Mouse (Mus musculus): ENCODE results near the gene Fbxo24. TPM values are rescaled to one million over a fixed set of nuclear protein-coding genes. Genes with fewer than 3 reads are reported as not detected.

Gene Fbxo24
- 0.29 TPM for polyA plus RNA-seq (2012; fragmentation: generic; extraction: Trizol)
- long read RNA-seq, experiment 1, result 0 reads
- long read RNA-seq, experiment 2, result 0 reads

- Histone ChIP-seq H3ac (ENCODE audit: control insufficient read depth, insufficient read length, low read depth) (peak within 1 kb of the TSS; percentile 67), H3K79me2 (ENCODE audit: control insufficient read depth, insufficient read depth) (peaks cover 47% of the 10 kb centered on the region), H3K79me3 (ENCODE audit: low read depth) (peaks cover 34% of the 10 kb centered on the region), H3K27me3 (ENCODE audit: control insufficient read depth, insufficient read depth, insufficient read length) (no peaks in the 10 kb centered on the region), H3K36me3 (ENCODE audit: control insufficient read depth, insufficient read depth) (peaks cover 14% of the 10 kb centered on the region), H3K4me3 (ENCODE audit: insufficient read depth, poor library complexity, severe bottlenecking) (peak within 1 kb of the TSS; percentile 96)
- TF ChIP-seq FOSL1 (IDR thresholded peaks at IDR 0.05; ENCODE audit: insufficient read depth, low read length, poor library complexity, severe bottlenecking), result no peak
- TF ChIP-seq MYOD1 (IDR thresholded peaks at IDR 0.05; ENCODE audit: control insufficient read depth, insufficient read length, low read depth), result peak; percentile 10
Measured at GRCm38 (mm10) chr5:137628498-137629305, at the start of gene Fbxo24, which contains the start of the genes Lrch4 and Gm20605. Gene Fbxo24 (minus strand): TSS chr5:137629002. Gene Lrch4 (plus strand): TSS chr5:137629121. Gene Gm20605 (plus strand): TSS chr5:137629175.

- TF ChIP-seq MYOG (IDR thresholded peaks at IDR 0.05; ENCODE audit: control insufficient read depth, extremely low read depth, insufficient read length) (no peak), CTCF (IDR thresholded peaks at IDR 0.05; ENCODE audit: control insufficient read depth, insufficient read depth, insufficient read length) (no peak), FOSL1 (IDR thresholded peaks at IDR 0.05; ENCODE audit: insufficient read depth, low read length, poor library complexity, severe bottlenecking) (no peak), CEBPB (IDR thresholded peaks at IDR 0.05; ENCODE audit: low read depth) (no peak), MAX (IDR thresholded peaks at IDR 0.05) (no peak), USF1 (IDR thresholded peaks at IDR 0.05; ENCODE audit: low read depth) (no peak), MYOD1 (IDR thresholded peaks at IDR 0.05; ENCODE audit: control insufficient read depth, insufficient read length, low read depth) (no peak)
- Histone ChIP-seq H3K36me3 (ENCODE audit: control insufficient read depth, insufficient read depth) (no peaks in the 10 kb centered on the region), H3K4me3 (ENCODE audit: insufficient read depth, poor library complexity, severe bottlenecking) (no peak overlapping the region), H3K79me2 (ENCODE audit: control insufficient read depth, insufficient read depth) (peaks cover 26% of the 10 kb centered on the region), H3K79me3 (ENCODE audit: low read depth) (peaks cover 4% of the 10 kb centered on the region), H3K27me3 (ENCODE audit: control insufficient read depth, insufficient read depth, insufficient read length) (no peaks in the 10 kb centered on the region), H3ac (ENCODE audit: control insufficient read depth, insufficient read length, low read depth) (no peak overlapping the region)
Measured at GRCm38 (mm10) chr5:137677859-137678258, 49.1 kb upstream of the Fbxo24 start.

GRCm38 (mm10) chr5:137674786-137675185 lies 46.0 kb upstream of the Fbxo24 start:
- TF ChIP-seq CEBPB (IDR thresholded peaks at IDR 0.05; ENCODE audit: low read depth) (no peak), CTCF (IDR thresholded peaks at IDR 0.05; ENCODE audit: control insufficient read depth, insufficient read depth, insufficient read length) (no peak), FOSL1 (IDR thresholded peaks at IDR 0.05; ENCODE audit: insufficient read depth, low read length, poor library complexity, severe bottlenecking) (no peak), USF1 (IDR thresholded peaks at IDR 0.05; ENCODE audit: low read depth) (no peak), MYOD1 (IDR thresholded peaks at IDR 0.05; ENCODE audit: control insufficient read depth, insufficient read length, low read depth) (no peak), MYOG (IDR thresholded peaks at IDR 0.05; ENCODE audit: control insufficient read depth, extremely low read depth, insufficient read length) (no peak), MAX (IDR thresholded peaks at IDR 0.05) (no peak)
- no peaks in the 10 kb centered on the region for H3K27me3 ChIP-seq (ENCODE audit: control insufficient read depth, insufficient read depth, insufficient read length)
- peaks cover 19% of the 10 kb centered on the region for H3K79me2 ChIP-seq (ENCODE audit: control insufficient read depth, insufficient read depth)
- H3K79me3 ChIP-seq (ENCODE audit: low read depth), result peaks cover 4% of the 10 kb centered on the region
- no peak overlapping the region for H3ac ChIP-seq (ENCODE audit: control insufficient read depth, insufficient read length, low read depth)
- no peak overlapping the region for H3K4me3 ChIP-seq (ENCODE audit: insufficient read depth, poor library complexity, severe bottlenecking)
- H3K36me3 ChIP-seq (ENCODE audit: control insufficient read depth, insufficient read depth), result no peaks in the 10 kb centered on the region

- no peaks in the 10 kb centered on the region for H3K36me3 ChIP-seq (ENCODE audit: control insufficient read depth, insufficient read depth)
- TF ChIP-seq CTCF (IDR thresholded peaks at IDR 0.05; ENCODE audit: control insufficient read depth, insufficient read depth, insufficient read length) (no peak), MYOD1 (IDR thresholded peaks at IDR 0.05; ENCODE audit: control insufficient read depth, insufficient read length, low read depth) (no peak), MAX (IDR thresholded peaks at IDR 0.05) (no peak), CEBPB (IDR thresholded peaks at IDR 0.05; ENCODE audit: low read depth) (no peak), FOSL1 (IDR thresholded peaks at IDR 0.05; ENCODE audit: insufficient read depth, low read length, poor library complexity, severe bottlenecking) (no peak), MYOG (IDR thresholded peaks at IDR 0.05; ENCODE audit: control insufficient read depth, extremely low read depth, insufficient read length) (no peak), USF1 (IDR thresholded peaks at IDR 0.05; ENCODE audit: low read depth) (no peak)
- no peak overlapping the region for H3ac ChIP-seq (ENCODE audit: control insufficient read depth, insufficient read length, low read depth)
- no peak overlapping the region for H3K4me3 ChIP-seq (ENCODE audit: insufficient read depth, poor library complexity, severe bottlenecking)
- H3K27me3 ChIP-seq (ENCODE audit: control insufficient read depth, insufficient read depth, insufficient read length), result no peaks in the 10 kb centered on the region
- H3K79me3 ChIP-seq (ENCODE audit: low read depth), result peaks cover 8% of the 10 kb centered on the region
- peaks cover 23% of the 10 kb centered on the region for H3K79me2 ChIP-seq (ENCODE audit: control insufficient read depth, insufficient read depth)
Measured at GRCm38 (mm10) chr5:137673015-137673414, 44.2 kb upstream of the Fbxo24 start.

- no peak overlapping the region for H3ac ChIP-seq (ENCODE audit: control insufficient read depth, insufficient read length, low read depth)
- H3K36me3 ChIP-seq (ENCODE audit: control insufficient read depth, insufficient read depth), result no peaks in the 10 kb centered on the region
- TF ChIP-seq CTCF (IDR thresholded peaks at IDR 0.05; ENCODE audit: control insufficient read depth, insufficient read depth, insufficient read length), result no peak
- no peak for TF ChIP-seq MAX (IDR thresholded peaks at IDR 0.05)
- no peak for TF ChIP-seq USF1 (IDR thresholded peaks at IDR 0.05; ENCODE audit: low read depth)
- no peak for TF ChIP-seq CEBPB (IDR thresholded peaks at IDR 0.05; ENCODE audit: low read depth)
- TF ChIP-seq MYOG (IDR thresholded peaks at IDR 0.05; ENCODE audit: control insufficient read depth, extremely low read depth, insufficient read length), result no peak
- no peak for TF ChIP-seq MYOD1 (IDR thresholded peaks at IDR 0.05; ENCODE audit: control insufficient read depth, insufficient read length, low read depth)
- no peak for TF ChIP-seq FOSL1 (IDR thresholded peaks at IDR 0.05; ENCODE audit: insufficient read depth, low read length, poor library complexity, severe bottlenecking)
- no peak overlapping the region for H3K4me3 ChIP-seq (ENCODE audit: insufficient read depth, poor library complexity, severe bottlenecking)
- H3K79me3 ChIP-seq (ENCODE audit: low read depth), result peaks cover 8% of the 10 kb centered on the region
- peaks cover 23% of the 10 kb centered on the region for H3K79me2 ChIP-seq (ENCODE audit: control insufficient read depth, insufficient read depth)
- no peaks in the 10 kb centered on the region for H3K27me3 ChIP-seq (ENCODE audit: control insufficient read depth, insufficient read depth, insufficient read length)
Measured at GRCm38 (mm10) chr5:137672361-137672760, 43.6 kb upstream of the Fbxo24 start.

All from C2C12 (cell line).